Mouse (Mus musculus) B cell, adult (primary cell): Measurements from ENCODE around the gene Cacnb1. TPM values are rescaled to one million over a fixed set of nuclear protein-coding genes. Genes with fewer than 3 reads are reported as not detected.

Experiments
- total RNA-seq: library from RNA; stranded (reverse); gene quantifications from 4 replicates; pipeline ENCODE4 v1.2.4, GENCODE M21; 2023; ENCODE audit not compliant: inconsistent age

Cacnb1 gene
- 4.0 to 5.5 TPM (median 5.0 TPM) in 4 replicates for total RNA-seq

DNA sequence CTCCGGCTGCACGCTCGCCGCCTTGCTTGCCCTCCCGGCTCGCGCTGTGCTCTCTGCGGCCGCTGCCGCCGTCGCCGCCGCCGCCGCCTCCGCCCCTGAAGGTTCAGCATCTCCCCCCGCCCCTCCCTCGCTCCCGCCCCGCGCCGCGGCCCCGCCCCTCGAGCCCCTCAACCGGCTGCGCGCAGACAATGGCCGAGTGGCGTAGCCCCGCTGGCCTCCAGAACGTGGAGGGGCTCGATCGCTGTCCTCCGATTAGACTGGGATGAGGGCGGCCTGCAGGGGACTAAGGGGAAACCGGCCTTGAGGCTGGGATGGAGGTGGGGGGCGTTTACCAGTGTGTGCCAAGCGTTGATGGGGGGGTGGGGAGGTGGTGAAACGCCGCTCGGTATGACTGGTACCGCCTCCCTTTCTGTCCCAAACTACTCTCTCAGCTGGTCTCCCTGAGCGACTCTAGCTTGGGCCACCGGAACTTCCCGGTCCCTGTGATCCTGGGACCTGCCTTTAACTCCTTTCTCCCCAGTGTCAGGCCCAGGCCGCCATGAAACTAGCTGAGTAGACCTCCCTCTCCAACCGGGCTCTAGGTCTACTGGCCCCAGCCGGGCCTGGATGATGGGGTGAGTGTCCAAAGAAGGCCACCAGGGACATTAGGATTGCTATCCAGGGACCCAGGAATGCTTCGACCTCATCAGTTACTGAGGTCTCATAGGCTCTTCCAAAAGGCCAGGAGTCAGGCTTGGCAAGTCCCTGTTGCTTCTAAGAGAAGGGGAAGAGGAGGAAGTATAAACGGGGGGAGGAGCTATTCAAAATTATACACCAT, at the start of gene Cacnb1:
TSS of gene Cacnb1 (minus strand) at position 480 of the 817 bp plus-strand sequence.

DNA sequence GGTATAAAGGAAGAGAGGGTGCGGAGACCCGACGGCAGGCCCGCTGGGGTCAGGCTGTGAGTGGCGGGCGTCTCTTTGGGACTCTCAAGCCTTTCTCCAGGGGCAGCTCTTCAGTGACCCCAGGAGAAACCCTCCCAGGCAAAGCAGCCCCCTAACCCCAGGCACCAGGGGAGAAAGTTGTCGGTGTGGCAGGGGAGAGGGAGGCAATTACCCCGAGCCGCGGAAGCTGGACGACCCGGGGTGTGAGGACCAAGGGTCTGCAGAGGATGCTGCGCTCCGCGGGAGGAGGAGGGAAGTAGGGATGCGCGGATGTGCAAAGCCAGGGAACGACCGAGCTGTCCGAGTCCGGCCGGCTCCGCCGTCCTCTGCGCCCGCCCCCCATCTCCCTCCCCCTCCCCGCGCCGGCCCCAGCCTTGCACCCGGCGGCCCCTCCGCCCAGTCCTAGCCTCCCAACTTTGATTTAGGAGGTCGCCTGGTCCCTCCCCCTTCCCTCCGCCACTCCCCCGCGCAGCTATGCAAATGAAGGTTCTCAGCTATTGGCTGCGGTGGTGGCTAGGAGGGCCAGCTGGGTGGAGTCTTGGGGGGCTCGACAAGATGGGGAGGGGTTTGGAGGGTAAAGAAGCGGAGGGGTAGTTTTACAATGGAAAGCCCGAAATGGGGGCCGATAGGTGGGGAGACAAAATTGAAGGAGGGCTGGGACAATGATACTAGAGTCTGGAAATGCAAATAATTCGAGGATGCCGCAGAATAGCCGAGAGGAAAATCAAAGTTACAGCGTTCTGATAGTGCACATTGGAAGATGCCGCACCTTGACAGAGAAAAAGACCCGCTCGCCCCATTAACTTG, 30.4 kb upstream of the Cacnb1 start, which contains the start of gene Stac2:
TSS of gene Stac2 (minus strand) at position 474 of the 846 bp plus-strand sequence.

DNA sequence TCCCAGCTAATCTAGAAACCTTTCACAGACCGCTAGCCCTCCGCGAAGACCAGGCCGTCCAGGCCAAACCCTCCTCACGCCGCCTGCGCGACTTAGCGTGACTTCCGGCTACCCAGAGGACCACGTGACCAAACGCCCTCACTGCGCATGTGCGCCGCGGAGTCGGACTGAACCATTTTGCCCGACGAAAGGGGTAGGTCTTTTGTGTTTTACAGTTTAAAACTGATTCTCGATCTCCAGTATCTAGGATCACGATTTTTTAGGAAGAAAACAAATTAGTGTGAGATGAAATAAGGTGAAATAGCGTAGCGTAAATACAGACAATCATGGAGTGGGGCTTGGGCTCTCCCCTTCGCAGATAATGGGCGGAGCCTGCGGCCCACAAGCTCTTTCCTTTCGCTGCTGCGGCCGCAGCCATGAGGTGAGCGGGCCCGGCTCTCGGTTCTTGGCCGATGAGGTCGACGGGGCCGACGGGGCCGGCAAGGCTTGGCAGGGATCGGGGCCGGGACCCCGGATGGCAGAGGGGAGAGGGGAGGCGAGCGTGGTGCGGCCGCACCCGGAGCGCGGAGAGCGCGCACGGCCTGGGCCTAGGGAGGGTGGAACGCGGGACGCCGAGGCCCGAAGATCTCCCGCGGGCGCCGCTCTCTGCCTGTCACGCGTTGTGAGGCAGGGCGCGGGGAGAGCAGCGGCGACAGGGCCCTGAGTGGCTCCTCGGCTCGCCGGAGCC, 3.9 kb upstream of the Cacnb1 start, which contains the start of gene Rpl19:
TSS of gene Rpl19 (plus strand) at position 141 of the 727 bp plus-strand sequence.

GRCm38 (mm10) chr11:97995564-97996288, 27.1 kb downstream of the Cacnb1 start, which contains the start of gene Arl5c:
Gene Arl5c, minus strand, starts transcription at chr11:97996181.

DNA sequence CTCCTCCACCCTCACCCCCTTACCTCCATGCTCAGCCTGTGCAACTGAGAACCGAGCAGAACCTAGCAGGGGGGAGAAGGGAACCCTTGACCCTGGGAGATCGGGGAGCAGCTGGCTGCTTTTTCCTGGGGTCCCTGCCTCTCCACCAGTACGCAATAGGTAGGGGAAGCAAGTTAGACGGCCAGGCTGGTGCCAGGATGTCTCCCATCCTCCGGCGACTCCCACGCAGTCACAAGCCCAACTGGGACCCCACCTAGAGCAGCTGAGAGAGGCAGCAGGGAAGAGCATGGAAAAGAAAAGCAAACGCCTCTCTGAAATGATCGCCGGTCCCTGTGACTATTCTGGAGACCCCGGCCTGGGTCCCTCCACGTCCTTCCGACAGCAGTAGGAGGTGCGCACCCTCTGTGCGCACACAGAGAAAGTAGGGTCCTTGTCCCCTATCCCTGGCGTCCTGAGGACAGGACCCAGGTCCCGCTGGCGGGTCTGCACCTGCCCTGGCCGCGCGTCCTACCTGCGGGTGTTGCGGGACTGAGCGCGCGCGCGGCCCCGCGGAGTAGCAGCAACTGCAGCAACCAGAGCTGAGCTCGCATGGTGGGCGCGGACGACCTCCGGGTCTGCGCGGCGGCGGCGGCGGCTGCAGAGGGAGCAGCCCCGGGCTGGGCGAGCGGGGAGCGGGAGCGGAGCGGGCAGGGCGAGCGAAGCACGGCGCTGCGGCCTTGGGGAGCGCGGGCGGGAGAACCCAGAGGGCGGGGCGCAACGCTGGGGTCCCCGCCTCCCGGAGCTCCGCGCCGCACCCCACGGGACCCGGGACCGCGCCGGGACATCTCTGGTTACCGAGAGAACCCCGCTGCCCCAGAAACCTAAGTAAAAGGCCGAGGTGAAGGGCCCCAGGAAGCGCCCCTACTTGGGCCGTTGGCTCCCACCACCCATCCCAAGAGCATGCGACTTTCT, 36.8 kb downstream of the Cacnb1 start, which contains the start of gene Plxdc1:
TSS of gene Plxdc1 (minus strand) at position 718 of the 951 bp plus-strand sequence.

Other genes starting within 250 kb of the Cacnb1 start
- gene 1700001P01Rik, start 247.1 kb downstream of the Cacnb1 start, total RNA-seq: 0.96 TPM in 1 of 4 replicates, not detected in the others
- gene Rpl23, start 240.6 kb downstream of the Cacnb1 start, total RNA-seq: 1,799 to 2,035 TPM (median 2,014 TPM) in 4 replicates
- 61.3 to 67.6 TPM (median 65.8 TPM) in 4 replicates for gene Lasp1, start 224.0 kb downstream of the Cacnb1 start, total RNA-seq
- gene B230217C12Rik, start 182.3 kb downstream of the Cacnb1 start, total RNA-seq: 0.45 to 0.75 TPM (median 0.48 TPM) in 3 of 4 replicates, not detected in the other
- gene Fbxo47, start 138.9 kb downstream of the Cacnb1 start, total RNA-seq: 0.45 to 0.93 TPM (median 0.88 TPM) in 4 replicates
- gene Plxdc1, start 36.6 kb downstream of the Cacnb1 start, total RNA-seq: 0.90 to 2.1 TPM (median 1.2 TPM) in 4 replicates
- gene Arl5c, start 26.9 kb downstream of the Cacnb1 start, total RNA-seq: 58.3 to 73.4 TPM (median 66.0 TPM) in 4 replicates
- 1,926 to 1,972 TPM (median 1,929 TPM) in 4 replicates for gene Rpl19, start 3.7 kb upstream of the Cacnb1 start, total RNA-seq
- 28.5 to 33.3 TPM (median 32.4 TPM) in 4 replicates for gene Stac2, start 30.4 kb upstream of the Cacnb1 start, total RNA-seq
- gene Fbxl20, start 127.4 kb upstream of the Cacnb1 start, total RNA-seq: 41.6 to 46.6 TPM (median 42.5 TPM) in 4 replicates
- 76.7 to 88.2 TPM (median 86.9 TPM) in 4 replicates for gene Med1, start 170.3 kb upstream of the Cacnb1 start, total RNA-seq
- gene Cdk12, start 180.0 kb upstream of the Cacnb1 start, total RNA-seq: 98.4 to 119 TPM (median 111 TPM) in 4 replicates